Mouse (Mus musculus): ENCODE data around the gene Ccdc88c. TPM values are rescaled to one million over a fixed set of nuclear protein-coding genes. Genes with fewer than 3 reads are reported as not detected.

The Ccdc88c gene
- total RNA-seq, 2 experiments from 2014 or later: 6.2 to 7.0 TPM

- intact Hi-C loops (cut with DNase I): no loop called here
These were observed 87.5 kb downstream of the Ccdc88c start for GRCm38 (mm10) chr12:100941361-100941760.

GRCm38 (mm10) chr12:100937441-100938360, 91.2 kb downstream of the Ccdc88c start:
- intact Hi-C loops (cut with DNase I): loop anchor here (1.0 to 5.0 kb wide), 2 partner anchors 15 to 940 kb away; no protein-coding TSS in a partner anchor
- peak; percentile 51 to 71 for DNase-seq

More at GRCm38 (mm10) chr12:100941361-100941760, 87.5 kb downstream of the Ccdc88c start:
- no peak for DNase-seq

- DNase-seq: no peak
- intact Hi-C loops (cut with DNase I): loop anchor here (1.0 to 5.0 kb wide), 3 partner anchors 16 to 941 kb away; partner anchors contain the start of gene Ccdc88c
These were observed 92.1 kb downstream of the Ccdc88c start for GRCm38 (mm10) chr12:100936737-100937136.

- intact Hi-C loops (cut with DNase I): loop anchor here (1.0 to 5.0 kb wide), 2 partner anchors 93 to 941 kb away; partner anchors contain the start of gene Ccdc88c
- DNase-seq: peak; percentile 84 to 88
These were observed 92.7 kb downstream of the Ccdc88c start for GRCm38 (mm10) chr12:100936116-100936515.

GRCm38 (mm10) chr12:100934796-100935195, 94.1 kb downstream of the Ccdc88c start:
- intact Hi-C loops (cut with DNase I): loop anchor here (5.0 kb wide), 1 partner anchor 943 kb away; no protein-coding TSS in a partner anchor
- no peak for DNase-seq

- intact Hi-C loops (cut with DNase I): no loop called here
- DNase-seq: no peak
These were observed 97.2 kb downstream of the Ccdc88c start for GRCm38 (mm10) chr12:100931653-100932052.

GRCm38 (mm10) chr12:100928286-100928685, 100.6 kb downstream of the Ccdc88c start:
- intact Hi-C loops (cut with DNase I): loop anchor here (10.0 kb wide), 1 partner anchor 773 kb away; the partner anchor contains the start of gene Nrde2
- DNase-seq: no peak

GRCm38 (mm10) chr12:100925644-100926619, 102.9 kb downstream of the Ccdc88c start:
- intact Hi-C loops (cut with DNase I): loop anchor here (1.0 to 10.0 kb wide), 3 partner anchors 77 to 771 kb away; partner anchors contain the start of gene Nrde2
- DNase-seq: peak; percentile 56 to 57

GRCm38 (mm10) chr12:100924646-100925339, 104.1 kb downstream of the Ccdc88c start:
- no peak for DNase-seq
- intact Hi-C loops (cut with DNase I): loop anchor here (10.0 kb wide), 1 partner anchor 770 kb away; the partner anchor contains the start of gene Nrde2

- intact Hi-C loops (cut with DNase I): no loop called here
- no peak for DNase-seq
These were observed 118.1 kb downstream of the Ccdc88c start for GRCm38 (mm10) chr12:100910731-100911130.

- intact Hi-C loops (cut with DNase I): no loop called here
- no peak for DNase-seq
These were observed 119.1 kb downstream of the Ccdc88c start for GRCm38 (mm10) chr12:100909765-100910164.

GRCm38 (mm10) chr12:100908298-100909034, 120.4 kb downstream of the Ccdc88c start:
- no peak for DNase-seq
- intact Hi-C loops (cut with DNase I): no loop called here

GRCm38 (mm10) chr12:100907598-100908297, 121.1 kb downstream of the Ccdc88c start, which contains the start of gene Gpr68:
Gpr68 (minus strand) TSS chr12:100908198.
- peak in 1 of 2 experiments; percentile 15 for DNase-seq
- intact Hi-C loops (cut with DNase I): no loop called here

GRCm38 (mm10) chr12:100906861-100907260, 122.0 kb downstream of the Ccdc88c start:
- no peak for DNase-seq
- intact Hi-C loops (cut with DNase I): no loop called here

- DNase-seq: no peak
- intact Hi-C loops (cut with DNase I): no loop called here
These were observed 125.1 kb downstream of the Ccdc88c start for GRCm38 (mm10) chr12:100903761-100904160.

GRCm38 (mm10) chr12:100901386-100901785, 127.5 kb downstream of the Ccdc88c start:
- intact Hi-C loops (cut with DNase I): no loop called here

GRCm38 (mm10) chr12:100900901-100901300, 128.0 kb downstream of the Ccdc88c start:
- intact Hi-C loops (cut with DNase I): no loop called here
- no peak for DNase-seq

More at GRCm38 (mm10) chr12:100901386-100901785, 127.5 kb downstream of the Ccdc88c start:
- no peak for DNase-seq

- intact Hi-C loops (cut with DNase I): no loop called here
- DNase-seq: no peak
These were observed 129.7 kb downstream of the Ccdc88c start for GRCm38 (mm10) chr12:100899111-100899640.
